Mouse (Mus musculus) heart, embryonic 12.5 days (tissue): ENCODE results near the gene Kctd17. TPM values are rescaled to one million over a fixed set of nuclear protein-coding genes. Genes with fewer than 3 reads are reported as not detected.

ENCODE experiments used
- ATAC-seq: fragments of 200-750 bp; cut with Nextera tagmentation; 2 replicates; pipeline ENCODE4 v1.8.0; 2017; ENCODE audit warnings: moderate TSS enrichment, moderate library complexity; ENCODE audit not compliant: insufficient number of reproducible peaks, low FRiP score
- H3K27ac ChIP-seq: fragments of 300-500 bp; sonication (generic); 2 replicates; pipeline ENCODE4 v1.5.1; 2016; ENCODE audit warnings: mild to moderate bottlenecking, moderate library complexity; ENCODE audit not compliant: poor library complexity, severe bottlenecking
- H3K27me3 ChIP-seq: fragments of 300-500 bp; sonication (generic); replicated peaks from 2 replicates; pipeline ENCODE4 v1.6.1; 2016; ENCODE audit warnings: mild to moderate bottlenecking, moderate library complexity
- H3K36me3 ChIP-seq: fragments of 300-500 bp; sonication (generic); 2 replicates; pipeline ENCODE4 v1.6.1; 2016; ENCODE audit warnings: mild to moderate bottlenecking, moderate library complexity
- H3K4me1 ChIP-seq: fragments of 300-500 bp; sonication (generic); replicated peaks from 2 replicates; pipeline ENCODE4 v1.6.1; 2016; ENCODE audit warnings: mild to moderate bottlenecking
- H3K4me2 ChIP-seq: fragments of 300-500 bp; sonication (generic); 2 replicates; pipeline ENCODE4 v1.6.1; 2016; ENCODE audit warnings: mild to moderate bottlenecking, moderate library complexity
- H3K4me3 ChIP-seq: fragments of 300-500 bp; sonication (generic); 2 replicates; pipeline ENCODE4 v1.5.1; 2016; ENCODE audit warnings: mild to moderate bottlenecking
- H3K9ac ChIP-seq: fragments of 300-500 bp; sonication (generic); 2 replicates; pipeline ENCODE4 v1.6.1; 2016; ENCODE audit warnings: mild to moderate bottlenecking, moderate library complexity
- H3K9me3 ChIP-seq: fragments of 300-500 bp; sonication (generic); replicated peaks from 2 replicates; pipeline ENCODE4 v1.6.1; 2016; ENCODE audit warnings: mild to moderate bottlenecking, moderate library complexity
- WGBS: fragments of 180-500 bp; shearing (Covaris S2); methylation state at CpG from one replicate; pipeline ENCODE4 v1.1.7; 2016; 5-methylcytosine and 5-hydroxymethylcytosine counted together
- polyA plus RNA-seq: library from polyadenylated mRNA; unstranded; fragments of >200 nt; fragmentation: Nextera tagmentation; extraction: Ambion mirVana; gene quantifications from 2 replicates; pipeline ENCODE4 v1.2.1, GENCODE M21; 2016

The Kctd17 gene
- polyA plus RNA-seq, 1 experiment from 2014 or later: 19.9 TPM

GRCm38 (mm10) chr15:78434896-78435520 is 6.6 kb downstream of the Kctd17 start:
- H3K4me1 ChIP-seq: peaks cover 40% of the 10 kb centered on the region
- peaks cover 16% of the 10 kb centered on the region for H3K27me3 ChIP-seq
- no peak overlapping the region for H3K4me2 ChIP-seq
- H3K4me3 ChIP-seq: no peak overlapping the region
- no peak overlapping the region for H3K9ac ChIP-seq
- H3K27ac ChIP-seq: no peak overlapping the region
- 36% methylated on average over 6 of the region's 6 CpGs for WGBS
- ATAC-seq: no peak
- H3K9me3 ChIP-seq: no peaks in the 10 kb centered on the region
- peaks cover 19% of the 10 kb centered on the region; the same call in 1 of the 2 replicates for H3K36me3 ChIP-seq

GRCm38 (mm10) chr15:78435681-78436080 is 7.3 kb downstream of the Kctd17 start:
- WGBS: 91% methylated on average over 11 of the region's 11 CpGs
- Histone ChIP-seq H3K36me3 (peaks cover 19% of the 10 kb centered on the region; the same call in 1 of the 2 replicates), H3K9me3 (no peaks in the 10 kb centered on the region), H3K4me3 (no peak overlapping the region), H3K4me2 (no peak overlapping the region), H3K27ac (no peak overlapping the region), H3K4me1 (peaks cover 47% of the 10 kb centered on the region), H3K9ac (no peak overlapping the region), H3K27me3 (peaks cover 16% of the 10 kb centered on the region)
- ATAC-seq: no peak

- peak overlapping the region; percentile 68 for H3K4me2 ChIP-seq
- H3K27ac ChIP-seq: 0 out of 2 replicates have a peak overlapping the region, but pooled peaks have one; percentile 26
- ATAC-seq: peak; percentile 43
- peak overlapping the region; percentile 34 for H3K4me3 ChIP-seq
- peaks cover 16% of the 10 kb centered on the region for H3K27me3 ChIP-seq
- 15% methylated on average over 32 of the region's 32 CpGs for WGBS
- H3K9me3 ChIP-seq: no peaks in the 10 kb centered on the region
- peaks cover 19% of the 10 kb centered on the region; the same call in 1 of the 2 replicates for H3K36me3 ChIP-seq
- peaks cover 55% of the 10 kb centered on the region for H3K4me1 ChIP-seq
- peak overlapping the region; percentile 27 for H3K9ac ChIP-seq
Observed at GRCm38 (mm10) chr15:78436380-78437192, 8.2 kb downstream of the Kctd17 start.

- H3K9me3 ChIP-seq: no peaks in the 10 kb centered on the region
- H3K27ac ChIP-seq: peak overlapping the region; percentile 26
- 15% methylated on average over 23 of the region's 23 CpGs for WGBS
- ATAC-seq: peak; percentile 7
- H3K4me1 ChIP-seq: peaks cover 57% of the 10 kb centered on the region
- H3K36me3 ChIP-seq: peaks cover 19% of the 10 kb centered on the region; the same call in 1 of the 2 replicates
- peak overlapping the region; percentile 34 for H3K4me3 ChIP-seq
- peaks cover 16% of the 10 kb centered on the region for H3K27me3 ChIP-seq
- peak overlapping the region; percentile 27; the same call in 1 of the 2 replicates for H3K9ac ChIP-seq
- H3K4me2 ChIP-seq: peak overlapping the region; percentile 68
Observed at GRCm38 (mm10) chr15:78437237-78438017, 9.1 kb downstream of the Kctd17 start.

- Histone ChIP-seq H3K4me3 (no peak overlapping the region), H3K27me3 (peaks cover 16% of the 10 kb centered on the region), H3K4me2 (no peak overlapping the region), H3K9me3 (no peaks in the 10 kb centered on the region), H3K27ac (no peak overlapping the region), H3K36me3 (peaks cover 17% of the 10 kb centered on the region; the same call in 1 of the 2 replicates), H3K9ac (0 out of 2 replicates have a peak overlapping the region, but pooled peaks have one; percentile 27), H3K4me1 (peaks cover 57% of the 10 kb centered on the region)
- ATAC-seq: no peak
- 29% methylated on average over 4 of the region's 4 CpGs for WGBS
Observed at GRCm38 (mm10) chr15:78438018-78438394, 9.6 kb downstream of the Kctd17 start.

- no peak overlapping the region for H3K4me2 ChIP-seq
- ATAC-seq: no peak
- peaks cover 12% of the 10 kb centered on the region; the same call in 1 of the 2 replicates for H3K36me3 ChIP-seq
- H3K4me3 ChIP-seq: no peak overlapping the region
- H3K4me1 ChIP-seq: peaks cover 58% of the 10 kb centered on the region
- H3K9me3 ChIP-seq: no peaks in the 10 kb centered on the region
- WGBS: 57% methylated on average over 8 of the region's 8 CpGs
- peaks cover 16% of the 10 kb centered on the region for H3K27me3 ChIP-seq
- H3K9ac ChIP-seq: no peak overlapping the region
- no peak overlapping the region for H3K27ac ChIP-seq
Observed at GRCm38 (mm10) chr15:78438505-78438904, 10.1 kb downstream of the Kctd17 start.

GRCm38 (mm10) chr15:78438973-78439372 is 10.6 kb downstream of the Kctd17 start:
- WGBS: 71% methylated on average over 9 of the region's 9 CpGs
- H3K4me1 ChIP-seq: peaks cover 62% of the 10 kb centered on the region

GRCm38 (mm10) chr15:78442231-78442630 is 13.9 kb downstream of the Kctd17 start:
- Histone ChIP-seq H3K4me3 (no peak overlapping the region), H3K4me2 (no peak overlapping the region), H3K36me3 (no peaks in the 10 kb centered on the region), H3K4me1 (peaks cover 56% of the 10 kb centered on the region), H3K27ac (no peak overlapping the region), H3K27me3 (no peaks in the 10 kb centered on the region; the same call in 1 of the 2 replicates), H3K9me3 (no peaks in the 10 kb centered on the region), H3K9ac (no peak overlapping the region)
- ATAC-seq: no peak
- 90% methylated on average over 19 of the region's 19 CpGs for WGBS

More at GRCm38 (mm10) chr15:78438973-78439372, 10.6 kb downstream of the Kctd17 start:
- H3K9me3 ChIP-seq: no peaks in the 10 kb centered on the region
- no peak overlapping the region for H3K9ac ChIP-seq
- H3K27me3 ChIP-seq: peaks cover 16% of the 10 kb centered on the region
- no peak overlapping the region for H3K27ac ChIP-seq
- no peak overlapping the region for H3K4me3 ChIP-seq
- peaks cover 8% of the 10 kb centered on the region; the same call in 1 of the 2 replicates for H3K36me3 ChIP-seq
- no peak overlapping the region for H3K4me2 ChIP-seq
- ATAC-seq: no peak

- WGBS: 45% methylated on average over 6 of the region's 6 CpGs
- H3K4me2 ChIP-seq: no peak overlapping the region
- peaks cover 45% of the 10 kb centered on the region for H3K4me1 ChIP-seq
- no peaks in the 10 kb centered on the region; the same call in 1 of the 2 replicates for H3K27me3 ChIP-seq
- H3K4me3 ChIP-seq: no peak overlapping the region
- H3K9me3 ChIP-seq: no peaks in the 10 kb centered on the region
- H3K36me3 ChIP-seq: no peaks in the 10 kb centered on the region
- H3K9ac ChIP-seq: no peak overlapping the region
- no peak overlapping the region for H3K27ac ChIP-seq
- no peak for ATAC-seq
Observed at GRCm38 (mm10) chr15:78443857-78444256, 15.5 kb downstream of the Kctd17 start.

- H3K9ac ChIP-seq: no peak overlapping the region
Observed at GRCm38 (mm10) chr15:78447121-78447520, 18.8 kb downstream of the Kctd17 start.

More at GRCm38 (mm10) chr15:78447121-78447520, 18.8 kb downstream of the Kctd17 start:
- 35% methylated on average over 7 of the region's 7 CpGs for WGBS
- Histone ChIP-seq H3K4me2 (no peak overlapping the region), H3K27me3 (no peaks in the 10 kb centered on the region), H3K27ac (no peak overlapping the region), H3K4me1 (peaks cover 35% of the 10 kb centered on the region), H3K36me3 (no peaks in the 10 kb centered on the region), H3K4me3 (no peak overlapping the region), H3K9me3 (no peaks in the 10 kb centered on the region)
- no peak for ATAC-seq
